Mouse (Mus musculus) frontal cortex, postnatal 14 days (tissue): Measurements from ENCODE around the gene Olfr18.
"Not testable (repeated sequence)": the region's sequence is repeated elsewhere in the genome, so short reads cannot be mapped to it uniquely, and the experiment has no call there.

Source experiments
- DNase-seq, 2 experiments: peaks; one replicate each; pipeline ENCODE4 v3.0.0; 2022; ENCODE audit warnings: low spot score in 2 of 2

Gene Olfr18

DNA sequence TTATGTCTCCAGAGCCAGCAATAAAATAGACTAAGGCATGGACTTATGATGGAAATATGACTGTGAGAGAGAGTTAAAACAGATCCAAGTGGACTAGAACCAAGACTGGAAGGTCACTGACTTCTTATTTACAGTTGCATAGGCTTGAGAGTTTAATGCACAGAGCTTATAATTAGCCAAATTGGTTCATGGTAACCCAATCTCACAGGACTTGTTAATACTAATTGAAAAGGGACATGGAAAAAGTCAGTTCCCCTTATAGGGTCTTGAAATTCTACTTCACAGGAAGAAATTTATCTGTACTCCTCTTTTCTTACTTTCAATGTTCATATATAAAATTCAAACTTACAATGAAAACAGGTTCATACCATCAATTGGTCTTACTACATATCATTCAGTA, at the start of gene Olfr18:
Olfr18 (minus strand) TSS at position 101 of the 400 bp plus-strand sequence.
- DNase-seq = no peak

DNA sequence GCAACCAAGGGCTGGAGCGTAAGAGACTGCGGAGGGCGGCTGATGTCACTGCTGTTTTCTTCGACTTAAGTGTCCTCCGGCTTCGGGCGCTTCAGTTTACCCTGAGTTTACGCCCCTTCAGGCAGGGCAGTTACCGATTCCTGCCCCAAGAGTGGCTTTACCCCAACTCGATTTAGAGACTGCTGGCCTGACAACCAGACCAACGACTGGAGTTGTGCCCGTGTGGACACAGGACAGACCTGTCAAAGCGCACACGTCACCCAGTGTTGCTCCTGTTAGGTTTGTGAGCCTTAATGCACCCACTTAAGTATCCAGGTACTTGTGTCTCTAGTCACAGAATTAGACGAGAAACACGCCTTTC, 49.4 kb upstream of the Olfr18 start:
- no peak for DNase-seq

DNA sequence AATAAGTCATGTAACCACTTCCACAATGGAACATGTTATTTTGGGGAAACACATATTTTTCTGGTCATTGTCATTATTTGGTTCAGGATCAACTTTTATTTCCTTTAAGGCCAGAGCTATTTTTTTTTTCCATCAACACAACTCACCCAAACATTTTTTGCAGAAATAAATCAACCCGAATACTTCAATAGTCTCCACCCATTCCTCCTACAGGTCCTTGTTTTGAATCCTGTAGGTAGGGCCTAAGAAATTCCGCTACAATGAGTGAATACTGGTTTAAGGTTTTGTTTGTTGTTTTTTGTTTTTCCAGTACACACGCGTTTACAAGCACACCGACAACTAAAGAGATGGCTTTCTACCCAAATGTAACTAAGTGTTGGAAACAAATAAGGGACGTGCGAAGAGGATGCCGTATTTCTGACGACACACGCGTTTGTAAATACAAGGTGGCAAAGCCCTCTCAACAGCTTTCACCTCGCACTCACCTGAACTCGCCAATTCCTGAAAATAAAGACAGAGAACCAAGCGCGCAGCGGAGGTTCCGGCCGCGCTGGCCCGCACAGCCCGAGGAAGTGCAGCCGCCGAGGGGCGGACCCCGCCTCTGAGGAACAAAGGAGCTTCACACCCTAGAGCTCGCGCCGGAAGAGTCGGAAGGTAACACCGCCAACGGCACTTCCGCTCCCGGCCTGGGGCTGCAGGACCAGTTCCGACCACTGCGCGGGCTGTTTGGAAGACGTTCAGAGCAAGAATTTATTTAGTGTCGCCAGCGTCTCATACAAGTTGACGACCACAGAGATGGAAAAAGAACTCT, 48.8 kb upstream of the Olfr18 start, which contains the start of gene Zfp560:
Zfp560 (minus strand) TSS at position 646 of the 811 bp plus-strand sequence.
- DNase-seq = peak; percentile 76 to 86

DNA sequence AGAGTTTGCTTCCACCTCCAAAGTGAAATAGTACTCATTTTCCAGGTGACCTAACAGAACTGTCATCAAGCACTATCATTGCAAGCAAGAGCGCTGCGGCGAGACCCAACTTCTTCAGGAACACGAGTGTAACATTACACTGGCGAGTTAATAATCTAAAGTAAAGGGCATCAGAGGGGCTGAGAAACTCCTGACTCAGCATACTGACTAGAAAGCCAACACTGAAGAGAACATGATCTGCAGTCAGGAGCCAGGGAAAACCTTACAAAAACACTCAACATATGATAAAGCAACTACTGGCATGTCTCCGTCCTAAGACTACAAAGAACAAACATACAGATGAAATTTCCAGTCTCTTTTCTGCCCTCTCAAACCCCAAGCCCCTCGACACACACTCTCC, 47.8 kb upstream of the Olfr18 start:
- DNase-seq = no peak

DNA sequence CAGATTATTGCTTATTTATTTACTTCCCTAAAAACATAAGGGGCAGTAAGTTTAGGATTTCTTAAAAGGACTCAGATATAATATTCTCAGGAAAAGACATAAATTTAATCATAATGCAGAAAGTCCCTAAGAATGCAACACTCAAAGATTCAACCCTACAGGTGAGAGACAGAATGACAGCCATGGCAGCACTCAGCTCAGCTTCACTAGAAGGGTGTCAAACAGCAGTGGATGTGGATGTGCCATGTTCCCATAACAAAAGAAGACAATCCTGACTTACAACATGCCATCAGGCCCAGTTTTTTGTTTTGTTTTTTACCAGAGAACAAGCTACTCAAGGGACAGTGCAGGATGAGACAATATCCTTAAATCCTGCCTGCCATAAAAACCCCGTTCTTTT, 38.8 kb upstream of the Olfr18 start:
- DNase-seq = no peak

DNA sequence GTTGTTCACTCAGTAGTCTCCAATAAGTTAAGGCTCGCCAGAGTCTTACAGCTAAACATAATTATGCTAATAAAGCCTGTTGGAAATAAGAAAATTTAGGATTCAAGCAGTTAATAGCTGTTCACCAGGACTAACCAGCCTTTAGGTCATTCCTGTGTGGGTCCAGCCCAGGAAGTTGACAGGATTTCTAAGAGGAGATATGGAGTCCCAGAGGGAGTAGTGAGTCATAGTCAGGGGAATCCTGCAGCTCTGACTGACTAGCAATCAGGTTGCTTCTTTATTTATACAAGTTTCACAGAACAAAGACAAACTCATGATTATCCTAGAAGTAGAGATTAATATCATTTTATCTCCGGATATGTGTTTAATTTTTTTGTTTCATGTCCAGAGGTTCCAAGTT, 31.4 kb upstream of the Olfr18 start:
- no peak for DNase-seq

DNA sequence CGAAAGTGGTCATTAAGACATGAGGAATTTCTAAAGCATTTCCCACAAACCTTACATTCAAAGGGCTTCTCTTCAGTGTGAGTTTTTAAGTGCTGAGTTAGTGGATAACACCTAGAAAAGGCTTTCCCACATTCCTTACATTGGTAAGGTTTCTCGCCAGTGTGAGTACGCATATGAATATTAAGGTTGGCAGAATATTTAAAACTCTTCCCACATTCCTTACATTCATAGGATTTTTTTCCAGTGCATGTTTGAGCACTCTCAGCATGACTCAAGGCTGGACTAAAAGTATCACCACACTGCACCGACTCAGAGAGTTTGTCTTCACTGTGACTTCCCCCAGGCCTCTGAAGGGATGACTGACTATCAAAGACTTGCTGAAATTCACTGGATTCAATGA, 12.6 kb upstream of the Olfr18 start:
- no peak for DNase-seq

DNA sequence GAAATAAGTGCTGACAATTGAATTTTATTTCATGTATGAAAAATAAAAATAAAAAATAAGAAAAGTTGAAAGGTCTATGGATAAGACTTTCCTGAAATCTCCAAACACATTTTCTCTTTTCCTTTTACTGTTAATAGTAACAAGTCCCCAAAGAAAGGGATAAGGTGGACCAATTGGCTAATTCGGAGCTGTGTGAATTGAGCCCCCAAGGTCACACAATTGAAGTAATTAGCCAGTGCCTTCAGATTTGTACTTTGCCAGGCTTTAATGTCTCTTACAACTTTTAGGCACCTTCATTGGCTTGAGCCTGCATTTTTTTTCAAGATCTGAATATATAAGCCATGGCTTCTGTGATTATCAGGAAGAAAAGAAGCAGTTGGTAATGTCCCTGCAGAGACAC, 37.7 kb downstream of the Olfr18 start, which contains the start of gene Olfr873:
Olfr873 (plus strand) TSS at position 301 of the 400 bp plus-strand sequence.
- no peak for DNase-seq

DNA sequence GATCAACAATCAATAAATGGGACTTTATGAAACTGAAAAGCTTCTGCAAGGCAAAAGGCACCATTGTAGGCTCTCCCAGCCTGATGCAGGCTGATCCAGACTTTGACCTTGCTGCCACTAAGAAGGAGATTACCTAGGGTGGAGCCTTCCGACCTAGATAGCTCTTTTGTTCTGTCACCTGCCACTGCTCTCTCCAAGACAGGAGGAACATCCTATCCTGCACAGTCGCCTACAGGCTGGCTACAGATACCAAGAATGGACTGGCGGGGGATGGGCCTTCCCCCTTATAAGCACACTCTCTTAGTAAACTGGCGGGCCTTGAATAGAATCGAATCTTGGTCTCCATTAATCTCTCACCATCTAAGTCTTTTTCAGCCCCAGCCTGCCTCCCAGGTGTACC, 40.3 kb downstream of the Olfr18 start:
- DNase-seq = not testable (repeated sequence)

DNA sequence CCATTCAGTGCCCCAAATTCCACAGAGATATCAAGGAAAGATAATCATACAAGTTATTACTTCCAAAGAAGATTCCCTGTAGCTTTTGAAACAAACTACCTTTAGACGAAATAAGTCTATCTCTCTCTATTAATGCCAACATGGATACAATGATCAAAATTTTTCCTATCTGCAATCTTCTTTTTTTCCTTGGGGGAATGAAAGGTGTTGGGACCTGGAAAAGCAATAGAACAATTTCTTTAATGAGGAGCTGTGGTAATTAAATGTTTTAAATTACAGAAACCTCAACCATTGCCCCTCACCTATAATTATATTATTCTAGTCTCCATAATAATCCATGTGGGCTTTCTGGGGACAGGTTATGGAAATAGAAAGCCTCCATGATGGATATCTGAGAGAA, 53.8 kb downstream of the Olfr18 start, which contains the start of gene Olfr39:
Olfr39 (plus strand) TSS at position 301 of the 400 bp plus-strand sequence.
- DNase-seq = no peak
